In the genomic region with DNA sequence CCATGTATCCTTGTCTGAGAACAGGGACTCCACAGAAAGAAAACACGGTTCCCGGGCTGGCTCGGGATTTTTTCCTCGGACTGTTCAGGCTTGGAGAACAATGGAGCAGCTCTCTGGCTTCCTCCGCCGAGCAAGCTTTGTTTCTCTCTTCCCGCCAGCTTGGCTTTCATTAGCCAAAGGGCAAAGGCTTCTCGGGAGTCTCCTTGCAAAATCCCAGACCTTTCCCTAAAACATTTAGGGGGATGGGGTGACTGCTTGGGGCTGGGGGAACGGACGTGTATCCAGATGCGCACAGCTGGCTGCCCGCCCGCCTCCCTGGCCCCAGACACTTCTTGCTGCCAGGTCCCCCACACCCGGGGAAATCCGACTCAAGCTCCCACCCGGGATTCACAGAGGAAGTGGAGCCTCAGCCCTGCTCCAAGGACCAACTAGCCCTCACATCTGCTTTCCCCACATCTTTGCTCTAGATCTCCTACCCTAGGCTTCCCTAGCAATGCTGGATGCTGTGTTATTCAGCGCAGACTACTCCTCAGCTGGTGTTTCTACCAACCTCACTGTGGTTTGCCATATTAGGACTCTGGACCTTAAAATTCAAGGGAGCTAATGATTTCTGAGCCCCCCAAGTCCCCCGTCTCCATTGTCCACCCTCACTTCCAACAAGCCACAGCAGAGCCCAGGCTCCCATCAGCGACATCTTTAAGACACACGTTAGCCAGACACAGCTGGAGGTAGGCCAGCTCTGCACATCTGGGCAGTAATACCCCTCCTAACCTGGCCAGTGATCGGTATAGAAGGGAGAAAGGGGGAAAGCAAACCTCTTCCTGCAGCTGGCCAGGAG, we compare ENCODE assay signal across 8 mouse cellular contexts. TPM values are rescaled to one million over a fixed set of nuclear protein-coding genes. Genes with fewer than 3 reads are reported as not detected.
DNase-seq lines count a peak whose midpoint lies in the region; ATAC-seq and TF ChIP-seq lines count a peak whose summit lies in the region.
"Had no signal": no experiment of that assay in that cellular context is flagged by ENCODE, and none has a peak within 500 bp of the region (broad histone marks: within the 10 kb centered on the region; RNA-seq: fewer than 3 reads in every experiment).

No protein-coding gene starts in this region.

- no peak for ATAC-seq in heart, embryonic 15.5 days (replicated peaks; ENCODE audit: insufficient number of reproducible peaks, insufficient read depth, low FRiP score, low read depth)
- no peak for ATAC-seq in limb, embryonic 11.5 days (ENCODE audit: insufficient number of reproducible peaks, low FRiP score, low TSS enrichment, low read depth)
- ATAC-seq in neural tube, embryonic 14.5 days (ENCODE audit: low read depth): no peak

- 8% methylated on average over 21 of the region's 21 CpGs for WGBS in heart, embryonic 15.5 days
- WGBS in limb, embryonic 11.5 days: under 1% methylated on average over 21 of the region's 21 CpGs
- 4% methylated on average over 21 of the region's 21 CpGs for WGBS in neural tube, embryonic 14.5 days

- H3K27ac ChIP-seq in ES-E14 (ENCODE audit: insufficient read depth, low read depth, low read length, poor library complexity, severe bottlenecking): no peak overlapping the region
- peak overlapping the region; percentile 32 for H3K27ac ChIP-seq in brown adipose tissue, adult 24 weeks (replicated peaks; ENCODE audit: low read depth, low read length)
- peak overlapping the region; percentile 62 for H3K27ac ChIP-seq in heart, embryonic 15.5 days
- peak overlapping the region; percentile 80 for H3K27ac ChIP-seq in limb, embryonic 11.5 days (replicated peaks; ENCODE audit: low read depth, low read length)
- peak overlapping the region; percentile 93 for H3K27ac ChIP-seq in neural tube, embryonic 14.5 days (ENCODE audit: low read depth, low read length)

- H3K9me3 ChIP-seq in ES-E14 (ENCODE audit: control insufficient read depth, insufficient read depth, low read depth, low read length): no peaks in the 10 kb centered on the region
- H3K9me3 ChIP-seq in heart, embryonic 15.5 days (replicated peaks): no peaks in the 10 kb centered on the region
- no peaks in the 10 kb centered on the region for H3K9me3 ChIP-seq in limb, embryonic 11.5 days (ENCODE audit: control insufficient read depth, low read length)
- H3K9me3 ChIP-seq in neural tube, embryonic 14.5 days (ENCODE audit: control insufficient read depth, low read length): no peaks in the 10 kb centered on the region
- H3K9me3 ChIP-seq: megakaryocyte, embryonic 14.5 days had no signal

- no peaks in the 10 kb centered on the region for H3K27me3 ChIP-seq in heart, embryonic 15.5 days
- no peaks in the 10 kb centered on the region for H3K27me3 ChIP-seq in limb, embryonic 11.5 days (ENCODE audit: control insufficient read depth, insufficient read depth, low read length)
- H3K27me3 ChIP-seq in neural tube, embryonic 14.5 days (ENCODE audit: control insufficient read depth, insufficient read depth, low read length): peaks cover 2% of the 10 kb centered on the region; the same call in 1 of the 2 replicates

- no peaks in the 10 kb centered on the region for H3K36me3 ChIP-seq in ES-E14 (ENCODE audit: control insufficient read depth, insufficient read depth, low read length, poor library complexity, severe bottlenecking)
- no peaks in the 10 kb centered on the region for H3K36me3 ChIP-seq in heart, embryonic 15.5 days
- no peaks in the 10 kb centered on the region for H3K36me3 ChIP-seq in limb, embryonic 11.5 days (ENCODE audit: control insufficient read depth, insufficient read depth, low read length)
- no peaks in the 10 kb centered on the region for H3K36me3 ChIP-seq in neural tube, embryonic 14.5 days (ENCODE audit: control insufficient read depth, insufficient read depth, low read length)

- H3K4me2 ChIP-seq in heart, embryonic 15.5 days: peak overlapping the region; percentile 97
- H3K4me2 ChIP-seq in limb, embryonic 11.5 days (ENCODE audit: low read depth, severe bottlenecking): peak overlapping the region; percentile 96
- peak overlapping the region; percentile 82 for H3K4me2 ChIP-seq in neural tube, embryonic 14.5 days (ENCODE audit: low read depth, low read length)

- in situ Hi-C loops in ES-E14 (cut with MboI; ENCODE audit: low sequenced_read_pairs in 2 of 2, unreplicated experiment in 2 of 2): no loop called here

- peaks cover 7 to 42% of the 10 kb centered on the region in 2 experiments for H3K4me1 ChIP-seq in ES-E14 (ENCODE audit: control insufficient read depth in 2 of 2, insufficient read depth in 2 of 2, low read length in 2 of 2, poor library complexity in 1 of 2)
- peaks cover 17% of the 10 kb centered on the region for H3K4me1 ChIP-seq in brown adipose tissue, adult 24 weeks (ENCODE audit: control insufficient read depth, insufficient read depth, insufficient read length, low read length)
- peaks cover 63% of the 10 kb centered on the region for H3K4me1 ChIP-seq in heart, embryonic 15.5 days (replicated peaks)
- peaks cover 62% of the 10 kb centered on the region for H3K4me1 ChIP-seq in limb, embryonic 11.5 days (ENCODE audit: control insufficient read depth, insufficient read depth, low read length)
- peaks cover 60% of the 10 kb centered on the region for H3K4me1 ChIP-seq in neural tube, embryonic 14.5 days (ENCODE audit: control insufficient read depth, insufficient read depth, low read length)

- H3K9ac ChIP-seq in ES-E14 (ENCODE audit: insufficient read depth, low read depth, low read length, poor library complexity, severe bottlenecking): no peak overlapping the region
- H3K9ac ChIP-seq in heart, embryonic 15.5 days: peak overlapping the region; percentile 66
- peak overlapping the region; percentile 62 for H3K9ac ChIP-seq in limb, embryonic 11.5 days (ENCODE audit: low read length)
- H3K9ac ChIP-seq in neural tube, embryonic 14.5 days (replicated peaks; ENCODE audit: low read depth, low read length): peak overlapping the region; percentile 83

- H3K4me3 ChIP-seq in ES-E14 (ENCODE audit: insufficient read depth in 1 of 2, low read depth in 1 of 2, low read length in 2 of 2, poor library complexity in 1 of 2, severe bottlenecking in 1 of 2): peak overlapping the region; percentile 17 to 26; a peak in 3 of 4 replicates
- H3K4me3 ChIP-seq in brown adipose tissue, adult 24 weeks (ENCODE audit: insufficient read depth, low read depth, low read length): peak overlapping the region; percentile 49
- H3K4me3 ChIP-seq in heart, embryonic 15.5 days: peak overlapping the region; percentile 66
- H3K4me3 ChIP-seq in limb, embryonic 11.5 days (ENCODE audit: low read depth, low read length): peak overlapping the region; percentile 60
- H3K4me3 ChIP-seq in neural tube, embryonic 14.5 days (ENCODE audit: low read depth, low read length): peak overlapping the region; percentile 75

- DNase-seq in ES-E14 (ENCODE audit: low read depth, low spot score): no peak
- no peak for DNase-seq in limb, embryonic 11.5 days (ENCODE audit: low spot score)
- no peak for DNase-seq in layer of hippocampus, adult 9-11 months
- no peak for DNase-seq in cerebellum, postnatal 4 days (ENCODE audit: low spot score in 2 of 2)

TF ChIP-seq in ES-E14, 5 proteins besides CTCF, POLR2A, EP300 and RAD21:
- TF ChIP-seq ZNF384 (IDR thresholded peaks at IDR 0.05; ENCODE audit: low read depth, low read length) (no peak), MAFK (IDR thresholded peaks at IDR 0.05; ENCODE audit: insufficient read depth, low read depth, low read length) (no peak), ZC3H11A (IDR thresholded peaks at IDR 0.05; ENCODE audit: borderline replicate concordance, low read depth, low read length) (no peak), CHD2 (IDR thresholded peaks at IDR 0.05; ENCODE audit: low read depth, low read length) (no peak), HCFC1 (IDR thresholded peaks at IDR 0.05; ENCODE audit: borderline replicate concordance, insufficient read depth, low read length) (no peak)

RNA-seq across cellular contexts. Expression of a gene that starts 23.2 kb away (rescaled TPM):
- total RNA-seq in ES-E14 (2012; rRNA removed): 10.4 and 11.4 TPM in 2 replicates
- polyA plus RNA-seq in brown adipose tissue, adult 24 weeks (2012; ENCODE audit: insufficient read depth, insufficient read length, missing spikeins): 5.5 and 7.8 TPM in 2 replicates
- 20.7 and 27.8 TPM in 2 replicates for polyA plus RNA-seq in heart, embryonic 15.5 days (2015; fragmentation: Nextera tagmentation; extraction: Ambion mirVana)
- polyA plus RNA-seq in limb, embryonic 11.5 days (2014; fragmentation: Nextera tagmentation; extraction: Ambion mirVana): 16.4 and 16.7 TPM in 2 replicates
- polyA plus RNA-seq in neural tube, embryonic 14.5 days (2014; fragmentation: Nextera tagmentation; extraction: Ambion mirVana): 61.2 and 64.9 TPM in 2 replicates

Comparison
In these comparisons a context has a peak if more than half of its experiments do, and no peak if none do; other contexts are left out.
1. H3K4me3 ChIP-seq: peak in every context shown above with its lines; median percentile 75 in neural tube, embryonic 14.5 days; 66 in heart, embryonic 15.5 days; 60 in limb, embryonic 11.5 days; 49 in brown adipose tissue, adult 24 weeks; 22 in ES-E14.